Mouse (Mus musculus) gastrocnemius, postnatal 10 days (tissue): ENCODE results near the gene Csde1. TPM values are rescaled to one million over a fixed set of nuclear protein-coding genes. Genes with fewer than 3 reads are reported as not detected.

Experiments
- DNase-seq: peaks from one replicate; pipeline ENCODE4 v3.0.0; 2021; ENCODE audit warnings: mixed read lengths
- long read RNA-seq, 2 experiments: library from polyadenylated mRNA; stranded (forward); transcript quantifications; one replicate each; pipeline ENCODE4 v2.0.0; 2021
- total RNA-seq, 2 experiments: library from RNA; stranded (reverse); gene quantifications; 2 replicates each; pipeline ENCODE4 v1.2.3; 2021

The Csde1 gene
- 100 to 1,000 TPM; 466 to 483 TPM for total RNA-seq
- long read RNA-seq, experiment 1, full-length matches to known transcripts: 164 of 248 reads
- long read RNA-seq, experiment 1, partial matches to known transcripts: 44 of 248 reads
- long read RNA-seq, experiment 1, other reads (novel, unspliced or antisense): 40 of 248 reads
- long read RNA-seq, experiment 2, full-length matches to known transcripts: 119 of 191 reads
- long read RNA-seq, experiment 2, partial matches to known transcripts: 44 of 191 reads
- long read RNA-seq, experiment 2, other reads (novel, unspliced or antisense): 28 of 191 reads

GRCm38 (mm10) chr3:103020249-103020942 lies at the start of gene Csde1:
Csde1 (plus strand) TSS chr3:103020426.
- peak; percentile 95 for DNase-seq

- no peak for DNase-seq
Measured at GRCm38 (mm10) chr3:102970508-102970907, 49.7 kb upstream of the Csde1 start.

GRCm38 (mm10) chr3:102976906-102977305 lies 43.3 kb upstream of the Csde1 start:
- DNase-seq: no peak

- no peak for DNase-seq
Measured at GRCm38 (mm10) chr3:102979550-102980348, 40.5 kb upstream of the Csde1 start.

GRCm38 (mm10) chr3:102980349-102980736 lies 39.9 kb upstream of the Csde1 start:
- no peak for DNase-seq

GRCm38 (mm10) chr3:102991041-102991440 lies 29.2 kb upstream of the Csde1 start:
- no peak for DNase-seq

GRCm38 (mm10) chr3:102992936-102993335 lies 27.3 kb upstream of the Csde1 start:
- DNase-seq: no peak

GRCm38 (mm10) chr3:102995233-102995604 lies 25.0 kb upstream of the Csde1 start:
- DNase-seq: no peak

- DNase-seq: peak; percentile 93
Measured at GRCm38 (mm10) chr3:102995605-102996321, 24.5 kb upstream of the Csde1 start, which contains the start of gene Sike1. Sike1 (plus strand) TSS chr3:102995708.

GRCm38 (mm10) chr3:102997036-102997435 lies 23.2 kb upstream of the Csde1 start:
- no peak for DNase-seq

- DNase-seq: no peak
Measured at GRCm38 (mm10) chr3:102997591-102997990, 22.6 kb upstream of the Csde1 start.

GRCm38 (mm10) chr3:103001595-103001994 lies 18.6 kb upstream of the Csde1 start:
- DNase-seq: no peak

GRCm38 (mm10) chr3:103017350-103017749 lies 2.9 kb upstream of the Csde1 start:
- DNase-seq: no peak

GRCm38 (mm10) chr3:103019462-103019861 lies 764 bp upstream of the Csde1 start:
- DNase-seq: no peak

- peak; percentile 85 for DNase-seq
Measured at GRCm38 (mm10) chr3:103020943-103021638, 865 bp downstream of the Csde1 start.

GRCm38 (mm10) chr3:103026174-103026573 lies 5.9 kb downstream of the Csde1 start:
- no peak for DNase-seq

GRCm38 (mm10) chr3:103040285-103040684 lies 20.1 kb downstream of the Csde1 start:
- no peak for DNase-seq

- DNase-seq: no peak
Measured at GRCm38 (mm10) chr3:103040861-103041379, 20.7 kb downstream of the Csde1 start.

- DNase-seq: no peak
Measured at GRCm38 (mm10) chr3:103056016-103056595, 35.9 kb downstream of the Csde1 start.

GRCm38 (mm10) chr3:103057752-103058151 lies 37.5 kb downstream of the Csde1 start:
- DNase-seq: no peak
